Mouse (Mus musculus): ENCODE data around the gene Xpo5.

DNA sequence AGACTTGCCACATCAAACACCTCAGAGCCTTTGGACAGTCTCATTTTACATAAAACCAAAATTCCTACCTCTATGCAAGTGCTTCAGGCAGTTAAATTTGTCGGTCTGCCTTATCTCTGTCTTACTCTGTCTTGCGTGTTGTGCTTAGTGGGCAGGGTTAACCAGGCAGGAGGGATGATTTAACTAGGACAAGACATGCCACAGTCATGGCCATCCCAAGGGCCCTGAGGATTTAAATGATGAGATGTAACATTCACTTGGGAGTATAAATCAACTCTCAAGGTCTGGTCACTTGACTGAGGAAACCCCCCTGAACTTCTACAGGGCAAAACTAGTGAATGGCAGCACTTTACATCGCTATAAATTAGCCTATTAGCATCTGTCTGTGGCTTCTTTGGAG, 19.0 kb downstream of the Xpo5 start:
- no peak for TF ChIP-seq SIN3A (IDR thresholded peaks at IDR 0.05; ENCODE audit: low read length)
- no peak for TF ChIP-seq CTCF (conservative IDR thresholded peaks at IDR 0.05 in 1 of 2, IDR thresholded peaks at IDR 0.05 in 1 of 2; ENCODE audit: low read depth in 2 of 2, low read length in 2 of 2)
- TF ChIP-seq JUND (conservative IDR thresholded peaks at IDR 0.05; ENCODE audit: low read depth, low read length), result no peak
- TF ChIP-seq MEF2A (IDR thresholded peaks at IDR 0.05; ENCODE audit: borderline replicate concordance, low read depth, low read length), result no peak
- no peak for TF ChIP-seq NRF1 (IDR thresholded peaks at IDR 0.05; ENCODE audit: low read depth, low read length)
- TF ChIP-seq POLR2A (IDR thresholded peaks at IDR 0.05; ENCODE audit: low read depth, low read length), result no peak
- TF ChIP-seq ZC3H11A (IDR thresholded peaks at IDR 0.05; ENCODE audit: low read depth, low read length), result no peak
- no peak for TF ChIP-seq MAZ (IDR thresholded peaks at IDR 0.05; ENCODE audit: low read depth, low read length)
- TF ChIP-seq MXI1 (IDR thresholded peaks at IDR 0.05; ENCODE audit: low read depth, low read length), result no peak
- TF ChIP-seq NELFE (IDR thresholded peaks at IDR 0.05; ENCODE audit: low read depth, low read length), result no peak
- no peak for TF ChIP-seq RCOR1 (conservative IDR thresholded peaks at IDR 0.05; ENCODE audit: low read depth, low read length)
- no peak for TF ChIP-seq E2F4 (IDR thresholded peaks at IDR 0.05; ENCODE audit: insufficient replicate concordance, low read depth, low read length)

Measured in CH12.LX (cell line).